Mouse (Mus musculus): ENCODE data around the gene Garnl3.

The Garnl3 gene

GRCm38 (mm10) chr2:32985844-32986243 lies 145.6 kb downstream of the Garnl3 start:
- ChIA-PET CTCF (interaction anchor here in 1 of 4 experiments (1.1 to 1.4 kb wide), 3 partner anchors 58 to 74 kb away, joined by 3 to 4 read pairs (median 3); no protein-coding TSS in a partner anchor), POLR2A (interaction anchor here in 3 of 4 experiments (0.6 to 17.2 kb wide), 20 partner anchors 8 to 195 kb away, joined by 3 to 290 read pairs (median 4); partner anchors contain the start of genes Lrsam1 (in 3 of the 3) and Rpl12 (in 3 of the 3))

DNA sequence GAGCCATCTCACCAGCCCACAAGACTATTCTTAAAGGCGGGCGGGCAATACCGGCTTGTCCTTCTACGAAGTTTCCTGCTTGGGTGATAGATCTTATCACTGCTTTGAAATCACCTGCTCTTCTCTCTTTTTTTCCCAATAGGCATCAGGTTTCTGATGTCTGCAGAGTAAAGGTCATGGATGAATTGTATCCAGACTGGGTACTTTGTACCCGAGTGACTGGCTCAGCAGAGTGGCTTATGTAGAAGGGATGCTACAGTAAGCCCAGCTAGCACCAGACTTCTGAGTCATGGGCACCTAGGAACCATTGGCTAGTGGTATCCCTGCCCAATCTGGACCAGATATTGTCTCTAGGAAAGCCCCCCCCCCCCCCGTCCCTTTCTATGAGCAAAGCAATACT lies 147.8 kb downstream of the Garnl3 start:
- ChIA-PET CTCF (interaction anchor here in 3 of 4 experiments (0.6 to 1.7 kb wide), 4 partner anchors 30 to 366 kb away, joined by 3 to 11 read pairs (median 4); no protein-coding TSS in a partner anchor), POLR2A (interaction anchor here (0.6 to 17.2 kb wide), 13 partner anchors 11 to 1913 kb away, joined by 3 to 290 read pairs (median 3); partner anchors contain the start of genes Lrsam1 (in 3 of the 4) and Rpl12 (in 3 of the 4))

DNA sequence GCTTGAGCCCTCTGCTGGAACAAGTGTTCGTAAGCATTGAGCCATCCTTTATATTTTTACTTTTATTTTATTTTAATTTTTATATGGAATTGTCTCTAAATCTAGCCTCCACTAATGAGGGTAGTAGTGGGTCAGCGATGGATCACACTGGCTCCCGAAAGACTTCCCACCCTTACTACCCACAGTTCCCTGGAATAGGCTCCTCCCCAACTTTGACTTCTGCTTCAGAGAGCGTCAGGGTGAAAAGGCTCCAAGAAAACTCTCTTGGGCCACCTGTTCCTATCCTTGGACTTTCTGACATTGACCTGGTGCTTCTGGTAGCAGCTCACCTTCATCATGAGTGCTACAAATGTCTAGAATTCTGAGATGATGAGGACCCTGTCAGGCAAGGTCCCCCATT lies 148.8 kb downstream of the Garnl3 start:
- CTCF ChIA-PET = interaction anchor here (0.6 to 2.1 kb wide), 19 partner anchors 13 to 494 kb away, joined by 3 to 14 read pairs (median 4); partner anchors contain the start of genes Lrsam1 (in 1 of the 4), Rpl12 (in 1 of the 4) and Tor2a (in 1 of the 4)

DNA sequence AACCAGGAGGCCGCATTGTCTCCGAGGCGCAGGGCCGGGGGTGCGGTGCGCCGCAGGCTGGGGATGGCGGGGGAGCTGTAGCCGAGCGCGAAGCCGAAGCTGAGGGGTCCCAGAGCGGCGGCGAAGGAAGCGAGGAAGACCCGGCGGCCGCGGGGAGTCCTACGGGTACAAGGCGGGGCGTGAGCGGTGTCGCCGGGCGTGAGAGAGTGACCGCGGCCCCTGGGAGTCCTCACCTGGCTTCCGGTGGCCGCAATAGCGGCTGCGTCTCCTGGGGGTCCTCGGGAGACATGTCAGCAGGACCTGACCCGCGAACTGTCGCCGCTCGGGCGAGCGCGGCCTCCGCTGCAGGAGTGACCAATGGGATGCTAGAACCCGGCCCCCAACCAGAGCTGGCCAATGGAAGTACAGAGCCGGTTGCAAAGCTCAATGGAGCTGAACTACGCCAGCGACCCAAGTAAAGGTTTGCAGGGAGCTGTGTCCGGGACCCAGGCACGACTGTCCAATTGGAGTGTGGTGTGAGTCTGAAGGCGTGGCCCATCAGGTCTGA lies 149.7 kb downstream of the Garnl3 start, which contains the start of gene Slc2a8:
Slc2a8 (minus strand) TSS at position 359 of the 547 bp plus-strand sequence.
- CTCF ChIA-PET = interaction anchor here (0.6 to 2.1 kb wide), 40 partner anchors 9 to 1522 kb away, joined by 3 to 14 read pairs (median 4); partner anchors contain the start of genes Garnl3 (in 2 of the 4), Lrsam1 (in 1 of the 4), Rpl12 (in 1 of the 4) and Tor2a (in 1 of the 4)
- POLR2A ChIA-PET = interaction anchor here (0.6 to 17.2 kb wide), 88 partner anchors 8 to 721 kb away, joined by 3 to 290 read pairs (median 4); partner anchors contain the start of genes Lrsam1 (in 3 of the 4), Rpl12 (in 3 of the 4), Angptl2 (in 2 of the 4) and Garnl3 (in 2 of the 4)

More for the DNA sequence above, 148.8 kb downstream of the Garnl3 start:
- POLR2A ChIA-PET = interaction anchor here in 3 of 4 experiments (0.7 to 17.2 kb wide), 37 partner anchors 11 to 655 kb away, joined by 3 to 290 read pairs (median 6); partner anchors contain the start of genes Garnl3 (in 3 of the 3), Lrsam1 (in 3 of the 3) and Rpl12 (in 3 of the 3)

- ChIA-PET POLR2A (interaction anchor here (0.6 to 17.2 kb wide), 25 partner anchors 10 to 458 kb away, joined by 3 to 290 read pairs (median 9); partner anchors contain the start of genes Lrsam1 (in 3 of the 4), Rpl12 (in 3 of the 4), Garnl3 (in 2 of the 4) and Angptl2 (in 1 of the 4)), CTCF (interaction anchor here in 2 of 4 experiments (0.9 to 2.1 kb wide), 7 partner anchors 28 to 421 kb away, joined by 3 to 14 read pairs (median 5); no protein-coding TSS in a partner anchor)
Measured at GRCm38 (mm10) chr2:32981281-32981680, 150.2 kb downstream of the Garnl3 start.

DNA sequence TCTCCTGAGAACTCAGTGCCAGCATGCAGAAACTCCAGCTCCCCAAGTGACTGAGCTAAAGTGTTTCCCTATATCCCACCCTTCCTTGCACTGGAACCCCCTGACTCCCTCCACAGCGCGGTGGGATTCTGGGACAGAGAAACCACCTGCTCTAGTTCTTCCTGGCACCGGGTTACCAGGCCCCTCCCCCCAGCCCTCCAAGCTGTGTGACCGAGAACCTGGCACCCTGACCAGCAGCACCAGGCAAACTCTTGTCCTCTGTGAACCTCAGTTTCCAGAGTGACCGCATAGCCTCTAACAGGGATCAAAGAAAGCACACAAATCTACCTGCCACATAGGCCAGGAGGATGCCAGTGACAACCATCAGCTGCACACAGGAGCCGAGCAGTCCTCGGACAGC lies 151.8 kb downstream of the Garnl3 start:
- ChIA-PET CTCF (interaction anchor here (0.6 to 1.6 kb wide), 8 partner anchors 10 to 369 kb away, joined by 3 to 6 read pairs (median 3); no protein-coding TSS in a partner anchor), POLR2A (interaction anchor here (0.7 to 17.2 kb wide), 17 partner anchors 9 to 406 kb away, joined by 3 to 290 read pairs (median 4); partner anchors contain the start of genes Lrsam1 (in 4 of the 4), Rpl12 (in 4 of the 4) and Garnl3 (in 1 of the 4))

DNA sequence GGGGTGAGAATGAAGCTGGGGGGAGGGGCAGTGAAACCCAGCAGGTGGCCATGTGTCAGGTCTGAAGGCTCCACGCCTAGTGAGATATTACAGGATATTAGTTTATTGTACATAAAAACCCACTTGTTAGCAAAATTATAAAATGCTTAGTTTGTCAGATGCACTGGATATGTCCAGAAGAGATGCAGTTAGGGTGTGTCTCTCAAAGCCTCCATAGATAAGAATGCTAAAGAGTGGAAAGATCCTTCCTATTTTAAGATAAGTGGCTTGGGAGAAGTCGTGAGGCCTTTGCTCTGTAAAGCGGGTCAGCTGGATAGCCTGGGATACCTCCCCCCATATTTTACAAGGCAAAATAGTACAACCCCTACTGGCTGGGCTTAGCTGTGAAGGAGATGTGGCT lies 152.8 kb downstream of the Garnl3 start:
- CTCF ChIA-PET = interaction anchor here in 2 of 4 experiments (1.0 to 1.6 kb wide), 3 partner anchors 39 to 51 kb away, joined by 3 to 5 read pairs (median 3); no protein-coding TSS in a partner anchor
- POLR2A ChIA-PET = interaction anchor here in 3 of 4 experiments (0.6 to 17.2 kb wide), 7 partner anchors 9 to 40 kb away, joined by 4 to 290 read pairs (median 15); partner anchors contain the start of genes Lrsam1 (in 2 of the 3) and Rpl12 (in 2 of the 3)

DNA sequence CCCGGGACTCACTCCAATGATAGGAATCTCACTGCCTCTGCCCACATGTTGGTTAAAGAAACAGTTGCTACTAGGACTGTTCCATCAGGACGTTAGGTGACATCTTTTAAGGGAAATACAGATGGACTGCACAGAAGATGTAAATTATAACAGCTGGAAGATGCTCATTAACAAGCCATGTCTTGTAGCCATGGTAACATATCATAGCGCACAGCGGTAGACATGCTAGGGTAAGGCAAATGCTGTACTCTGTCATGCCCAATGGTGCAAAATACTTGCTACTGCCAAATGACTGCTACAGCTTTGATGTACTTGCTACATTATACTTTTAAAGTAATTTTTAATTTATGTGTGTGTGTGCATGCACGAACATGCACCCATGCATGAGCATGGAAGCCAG lies 154.3 kb downstream of the Garnl3 start:
- CTCF ChIA-PET = interaction anchor here in 1 of 4 experiments (1.5 kb wide), 1 partner anchor 49 kb away, joined by 5 read pairs; no protein-coding TSS in a partner anchor
- POLR2A ChIA-PET = interaction anchor here in 3 of 4 experiments (1.1 to 17.2 kb wide), 5 partner anchors 9 to 48 kb away, joined by 3 to 290 read pairs (median 21); partner anchors contain the start of genes Lrsam1 (in 3 of the 3) and Rpl12 (in 3 of the 3)

DNA sequence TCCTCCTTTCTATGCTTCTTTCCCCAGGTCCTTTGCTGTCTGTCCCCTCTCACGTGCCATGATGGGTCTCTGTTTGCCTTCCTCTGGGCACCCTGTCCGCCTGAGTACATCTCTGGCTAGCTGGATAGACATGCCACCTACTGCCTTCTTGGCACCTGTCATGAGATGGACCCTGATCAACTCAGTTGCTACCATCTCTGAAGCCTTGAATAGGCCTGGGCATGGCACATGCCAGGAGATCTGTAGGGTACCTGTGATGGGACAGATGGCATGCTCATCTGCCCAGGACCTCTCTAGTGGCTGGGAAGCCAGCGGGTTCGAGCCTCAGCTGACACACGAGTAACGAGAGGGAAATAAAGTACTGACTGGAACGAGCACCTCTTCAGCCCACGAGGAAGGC lies 157.2 kb downstream of the Garnl3 start:
- ChIA-PET CTCF (interaction anchor here in 1 of 4 experiments (0.8 kb wide), 1 partner anchor 13 kb away, joined by 3 read pairs; the partner anchor contains the start of genes Lrsam1 and Rpl12), POLR2A (interaction anchor here in 2 of 4 experiments (0.6 to 17.2 kb wide), 10 partner anchors 8 to 72 kb away, joined by 3 to 290 read pairs (median 3); partner anchors contain the start of genes Lrsam1 (in 2 of the 2), Rpl12 (in 2 of the 2) and Slc2a8 (in 1 of the 2))

DNA sequence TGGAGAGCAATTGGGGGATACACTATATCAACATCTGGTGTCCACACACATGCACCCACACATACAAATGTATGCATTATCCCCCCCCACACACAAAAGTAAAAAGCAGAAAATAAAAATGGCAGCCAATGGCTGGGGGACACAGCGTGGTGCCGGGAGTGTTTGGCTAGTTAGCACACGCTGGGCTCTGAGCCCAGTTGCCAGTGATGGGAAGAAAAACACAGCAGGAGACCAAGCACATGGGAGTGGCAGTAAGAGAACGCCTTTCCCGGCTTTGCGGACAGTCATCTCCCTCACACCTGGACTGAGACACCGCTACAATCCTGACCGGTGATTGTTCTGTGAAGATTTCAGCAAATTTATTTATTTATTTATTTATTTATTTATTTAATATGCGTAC lies 160.2 kb downstream of the Garnl3 start:
- CTCF ChIA-PET = interaction anchor here in 1 of 4 experiments (1.1 kb wide), 1 partner anchor 43 kb away, joined by 4 read pairs; no protein-coding TSS in a partner anchor
- POLR2A ChIA-PET = interaction anchor here in 3 of 4 experiments (0.6 to 17.2 kb wide), 18 partner anchors 8 to 1666 kb away, joined by 3 to 290 read pairs (median 3); partner anchors contain the start of genes Lrsam1 (in 3 of the 3), Rpl12 (in 3 of the 3), Slc2a8 (in 3 of the 3) and Garnl3 (in 1 of the 3)

GRCm38 (mm10) chr2:32969326-32969725 lies 162.1 kb downstream of the Garnl3 start:
- CTCF ChIA-PET = interaction anchor here in 1 of 4 experiments (1.0 to 1.6 kb wide), 2 partner anchors 13 to 41 kb away, joined by 3 to 6 read pairs; partner anchors contain the start of gene Slc2a8
- POLR2A ChIA-PET = interaction anchor here (0.6 to 4.1 kb wide), 24 partner anchors 8 to 511 kb away, joined by 3 to 80 read pairs (median 6); partner anchors contain the start of genes Slc2a8 (in 4 of the 4), Lrsam1 (in 2 of the 4), Rpl12 (in 2 of the 4) and Garnl3 (in 1 of the 4)

DNA sequence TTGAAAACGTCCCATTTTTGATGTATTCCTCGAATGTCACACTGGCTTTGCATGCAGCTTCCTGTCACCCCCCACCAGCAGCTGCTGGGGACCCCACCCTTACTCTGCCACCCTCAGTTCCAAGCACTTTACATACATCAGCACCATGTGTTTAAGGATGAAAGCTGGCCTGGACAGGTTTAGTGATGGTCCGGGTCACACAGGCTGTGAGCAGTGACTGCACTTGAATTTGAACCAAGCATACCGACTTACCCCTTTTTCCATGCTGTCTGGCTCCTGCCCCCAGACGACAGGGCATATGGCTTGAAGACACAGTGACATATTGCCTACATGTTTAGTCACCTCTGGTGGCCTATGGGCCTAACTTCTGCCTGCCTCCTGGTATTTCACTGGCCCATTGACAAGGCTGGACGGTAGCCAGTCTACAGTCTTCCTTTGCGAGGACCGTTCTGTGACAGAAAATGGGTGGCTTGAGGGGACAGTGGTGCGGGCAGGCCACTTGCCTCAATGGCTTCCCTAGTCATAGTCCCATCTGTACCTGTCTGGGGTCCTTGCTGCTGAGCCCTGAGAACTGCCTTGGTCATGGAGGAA lies 163.3 kb downstream of the Garnl3 start:
- POLR2A ChIA-PET = interaction anchor here (0.6 to 4.1 kb wide), 21 partner anchors 8 to 163 kb away, joined by 3 to 80 read pairs (median 6); partner anchors contain the start of genes Slc2a8 (in 4 of the 4) and Garnl3 (in 1 of the 4)
- CTCF ChIA-PET = interaction anchor here in 2 of 4 experiments (0.5 to 1.6 kb wide), 2 partner anchors 14 to 87 kb away, joined by 4 to 6 read pairs; partner anchors contain the start of gene Slc2a8 (in 1 of the 2)

GRCm38 (mm10) chr2:32966689-32967631 lies 164.5 kb downstream of the Garnl3 start:
- CTCF ChIA-PET = interaction anchor here in 3 of 4 experiments (0.6 to 1.1 kb wide), 3 partner anchors 27 to 660 kb away, joined by 3 to 5 read pairs (median 3); no protein-coding TSS in a partner anchor
- POLR2A ChIA-PET = interaction anchor here (0.5 to 4.1 kb wide), 60 partner anchors 9 to 625 kb away, joined by 3 to 80 read pairs (median 4); partner anchors contain the start of genes Garnl3 (in 3 of the 4), Slc2a8 (in 3 of the 4) and Ralgps1 (in 1 of the 4)

DNA sequence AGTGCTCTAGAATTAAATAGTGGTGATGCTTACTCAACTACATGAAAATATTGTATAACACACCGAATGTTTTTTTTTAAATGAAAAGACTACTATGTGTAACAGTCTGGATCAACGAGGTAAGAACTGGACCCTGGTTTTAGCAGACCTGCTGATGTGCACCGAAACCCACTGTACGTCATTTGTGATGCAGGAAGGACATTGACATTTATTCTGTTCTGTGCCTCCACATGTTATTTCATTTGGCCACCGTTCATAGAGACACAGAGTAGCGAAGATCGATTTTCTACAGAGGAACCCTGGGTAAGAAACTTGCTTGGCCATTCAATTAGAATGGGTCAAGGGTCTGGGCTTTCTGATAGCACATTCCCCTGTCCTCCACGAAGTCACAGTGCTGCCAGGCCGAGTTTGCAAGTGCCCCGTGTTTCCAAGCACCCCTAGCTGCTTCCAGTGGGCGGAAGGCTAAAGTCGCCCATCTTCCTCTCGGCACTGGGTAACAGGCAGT lies 165.2 kb downstream of the Garnl3 start:
- ChIA-PET CTCF (interaction anchor here in 2 of 4 experiments (0.6 to 1.1 kb wide), 2 partner anchors 27 to 661 kb away, joined by 3 to 5 read pairs; no protein-coding TSS in a partner anchor), POLR2A (interaction anchor here (0.5 to 4.1 kb wide), 53 partner anchors 8 to 625 kb away, joined by 3 to 80 read pairs (median 4); partner anchors contain the start of genes Garnl3 (in 3 of the 4), Slc2a8 (in 3 of the 4) and Ralgps1 (in 1 of the 4))

GRCm38 (mm10) chr2:32965511-32966183 lies 165.8 kb downstream of the Garnl3 start:
- POLR2A ChIA-PET = interaction anchor here (0.6 to 13.5 kb wide), 44 partner anchors 8 to 566 kb away, joined by 3 to 403 read pairs (median 6); partner anchors contain the start of genes Slc2a8 (in 4 of the 4) and Garnl3 (in 2 of the 4)
- CTCF ChIA-PET = interaction anchor here in 1 of 4 experiments (0.6 kb wide), 1 partner anchor 1025 kb away, joined by 4 read pairs; no protein-coding TSS in a partner anchor

All from embryonic stem cell, embryonic (primary cell).